Mouse (Mus musculus) liver, postnatal 0 days (tissue): ENCODE measurements at regions not wholly inside any gene's neighbourhood (a gene's known extent, or its start where the extent isn't known, plus 50 kb on each side); places are given as distances from the start of the nearest gene placed in this dataset.

Experiments used
- ATAC-seq: fragments of 200-750 bp; cut with Nextera tagmentation; 2 replicates; pipeline ENCODE4 v1.8.0; 2017; ENCODE audit warnings: mild to moderate bottlenecking, moderate library complexity
- DNase-seq: peaks from one replicate; pipeline ENCODE4 v3.0.0-alpha.2; 2016
- H3K27ac ChIP-seq: fragments of 300-500 bp; sonication (generic); 2 replicates; pipeline ENCODE4 v1.5.1; 2014; ENCODE audit warnings: antibody characterized with exemption, moderate library complexity, mild to moderate bottlenecking, low read depth
- H3K27me3 ChIP-seq: fragments of 300-500 bp; sonication (generic); 2 replicates; pipeline ENCODE4 v1.6.1; 2014; ENCODE audit warnings: low read length, control low read depth, mixed read lengths; ENCODE audit not compliant: insufficient read depth
- H3K36me3 ChIP-seq: fragments of 300-500 bp; sonication (generic); replicated peaks from 2 replicates; pipeline ENCODE4 v1.6.1; 2014; ENCODE audit warnings: mild to moderate bottlenecking, control low read depth, low read length, moderate library complexity, mixed read lengths; ENCODE audit not compliant: insufficient read depth
- H3K4me1 ChIP-seq: fragments of 300-500 bp; sonication (generic); 2 replicates; pipeline ENCODE4 v1.6.1; 2014; ENCODE audit warnings: antibody characterized with exemption, mild to moderate bottlenecking, control low read depth; ENCODE audit not compliant: insufficient read depth
- H3K4me2 ChIP-seq: fragments of 300-500 bp; sonication (generic); 2 replicates; pipeline ENCODE4 v1.6.1; 2014; ENCODE audit warnings: low read depth, mild to moderate bottlenecking, low read length, moderate library complexity, mixed read lengths
- H3K4me3 ChIP-seq: fragments of 300-500 bp; sonication (generic); 2 replicates; pipeline ENCODE4 v1.5.1; 2014; ENCODE audit warnings: low read depth, low read length
- H3K9ac ChIP-seq: fragments of 300-500 bp; sonication (generic); replicated peaks from 2 replicates; pipeline ENCODE4 v1.6.1; 2014; ENCODE audit warnings: mild to moderate bottlenecking, moderate library complexity
- H3K9me3 ChIP-seq: fragments of 300-500 bp; sonication (generic); 2 replicates; pipeline ENCODE4 v1.6.1; 2016; ENCODE audit warnings: mild to moderate bottlenecking, control low read depth, low read length, mixed read lengths
- CTCF ChIP-seq: sonication (generic); IDR thresholded peaks from 2 replicates; pipeline ENCODE4 v1.5.1; 2016; ENCODE audit warnings: antibody characterized with exemption, low read depth
- EP300 ChIP-seq: IDR thresholded peaks from 2 replicates; pipeline ENCODE4 v1.6.1; 2016; ENCODE audit warnings: antibody characterized with exemption, low read depth, mild to moderate bottlenecking
- WGBS: fragments of 180-500 bp; shearing (Covaris S2); extraction: QIAGEN DNeasy Blood & Tissue Kit; methylation state at CpG from one replicate; pipeline ENCODE4 v1.1.7; 2014; ENCODE audit not compliant: insufficient replicate concordance; 5-methylcytosine and 5-hydroxymethylcytosine counted together

DNA sequence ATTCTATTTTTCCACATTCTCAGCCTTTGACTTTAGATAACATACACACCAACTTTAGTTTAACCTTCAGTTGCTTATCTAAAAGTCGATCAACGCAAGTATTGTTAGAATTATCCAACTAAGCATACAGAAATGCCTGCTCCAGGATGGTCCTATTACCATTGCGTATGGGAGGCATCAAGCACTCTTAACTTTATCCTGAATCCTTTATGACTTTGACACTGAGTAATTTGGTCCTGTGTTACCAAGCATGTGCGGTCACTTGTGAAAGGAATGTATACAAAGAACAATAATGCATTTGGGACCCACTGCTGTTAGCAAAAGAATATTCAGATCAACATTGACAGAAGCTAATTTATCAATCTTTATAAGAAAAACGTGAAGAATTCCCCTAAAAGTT, 194.9 kb downstream of the Gm11146 start:
- 80% methylated on average over 5 of the region's 5 CpGs for WGBS
- no peak for ATAC-seq

DNA sequence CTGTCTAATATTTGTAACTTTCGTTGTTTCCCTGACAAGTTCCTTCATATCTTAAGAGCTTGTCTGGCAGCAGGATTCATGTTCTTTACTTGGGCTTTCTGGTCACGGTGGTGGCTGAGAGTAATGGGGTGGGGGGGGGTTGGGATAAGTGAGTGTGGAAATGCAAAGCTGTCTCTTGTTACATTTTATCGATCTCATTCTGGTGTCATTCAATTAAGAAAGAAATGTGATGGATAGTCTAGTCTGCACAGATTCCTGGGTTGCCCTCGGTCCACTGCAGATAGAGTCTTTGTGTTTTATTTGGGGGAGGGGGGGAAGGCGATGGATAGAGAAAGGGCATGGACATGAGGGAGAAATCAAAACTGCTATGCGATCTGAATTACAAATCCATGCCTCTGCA, 196.0 kb downstream of the Gm11146 start:
- H3K36me3 ChIP-seq: no peaks in the 10 kb centered on the region
- peak; percentile 13; the same call in 1 of the 2 replicates for ATAC-seq
- H3K9ac ChIP-seq: no peak overlapping the region
- no peaks in the 10 kb centered on the region for H3K9me3 ChIP-seq
- H3K4me3 ChIP-seq: no peak overlapping the region; the same call in 1 of the 2 replicates
- H3K27ac ChIP-seq: peak overlapping the region; percentile 35; the same call in 1 of the 2 replicates
- no peaks in the 10 kb centered on the region for H3K27me3 ChIP-seq
- whole genome bisulfite sequencing: 60% methylated on average over 6 of the region's 6 CpGs
- no peak for TF ChIP-seq EP300
- no peak for DNase-seq
- peak overlapping the region; percentile 51 for H3K4me2 ChIP-seq
- no peaks in the 10 kb centered on the region for H3K4me1 ChIP-seq

More for the DNA sequence above, 194.9 kb downstream of the Gm11146 start:
- Histone ChIP-seq H3K9ac (no peak overlapping the region), H3K4me1 (no peaks in the 10 kb centered on the region), H3K4me3 (no peak overlapping the region), H3K27me3 (no peaks in the 10 kb centered on the region), H3K9me3 (no peaks in the 10 kb centered on the region), H3K4me2 (no peak overlapping the region), H3K27ac (no peak overlapping the region), H3K36me3 (no peaks in the 10 kb centered on the region)
- no peak for DNase-seq
- TF ChIP-seq CTCF (no peak), EP300 (no peak)

DNA sequence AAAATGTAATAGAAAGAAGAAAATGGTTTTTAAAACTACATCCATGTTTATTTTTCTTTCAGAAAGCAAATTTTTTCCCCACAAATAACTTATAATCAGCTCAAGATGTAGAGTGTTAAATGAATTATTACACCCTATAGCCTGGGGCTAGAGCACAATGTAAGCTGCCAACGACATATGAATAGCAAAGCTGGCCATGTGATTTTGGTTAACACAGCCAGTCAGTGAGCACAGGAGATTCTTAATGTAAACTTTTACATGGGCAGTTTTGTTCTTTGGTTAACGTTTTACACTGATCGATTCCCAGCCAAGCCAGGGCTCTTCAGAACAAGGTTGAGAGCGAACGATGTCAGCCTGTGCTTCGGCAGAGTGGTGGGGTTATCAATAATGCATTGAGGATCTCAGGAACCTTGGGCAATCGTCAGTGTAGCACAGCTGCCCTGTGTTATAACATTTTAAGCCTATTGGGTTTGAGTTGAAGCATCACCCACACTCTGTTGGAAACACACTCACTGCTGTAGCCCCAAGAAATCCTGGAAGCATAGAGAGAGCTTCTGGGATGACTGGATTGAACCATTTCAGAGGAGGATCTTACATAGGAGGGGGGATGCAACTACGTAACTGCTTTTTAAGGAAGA, 196.6 kb downstream of the Gm11146 start:
- WGBS: 54% methylated on average over 8 of the region's 8 CpGs
- Histone ChIP-seq H3K9ac (no peak overlapping the region), H3K27me3 (no peaks in the 10 kb centered on the region), H3K4me1 (peaks cover 2% of the 10 kb centered on the region; the same call in 1 of the 2 replicates), H3K36me3 (no peaks in the 10 kb centered on the region), H3K27ac (peak overlapping the region; percentile 35; the same call in 1 of the 2 replicates), H3K4me3 (peak overlapping the region; percentile 24; the same call in 1 of the 2 replicates), H3K4me2 (peak overlapping the region; percentile 51), H3K9me3 (no peaks in the 10 kb centered on the region)
- TF ChIP-seq CTCF (no peak), EP300 (no peak)
- peak; percentile 68 for ATAC-seq
- DNase-seq: no peak

DNA sequence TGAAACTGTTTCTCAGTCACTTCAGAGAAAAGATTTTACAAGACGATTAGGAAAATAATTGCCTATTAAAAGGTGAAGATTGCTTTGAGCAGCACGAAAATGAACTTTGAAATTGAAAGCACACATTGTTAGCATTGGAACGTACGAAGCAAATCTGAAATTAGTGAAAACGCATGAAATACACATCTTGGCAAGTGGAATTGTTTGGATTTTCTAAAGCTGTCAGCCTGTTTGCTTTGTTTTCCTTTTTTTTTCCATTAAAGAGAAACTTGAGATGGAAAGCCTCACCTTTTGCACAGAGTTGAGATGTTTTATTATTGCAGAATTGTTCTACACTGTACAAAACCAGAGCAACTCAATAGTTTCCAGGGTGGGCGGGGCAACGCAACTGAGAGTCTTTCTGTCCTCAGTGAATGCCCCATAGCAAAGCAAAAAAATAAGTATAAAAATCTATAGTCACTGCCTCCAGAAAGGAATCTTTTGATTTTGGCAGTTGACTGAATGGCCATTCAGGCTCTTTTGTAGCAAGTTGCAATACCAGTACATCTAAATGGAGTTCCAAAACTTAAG, 199.1 kb downstream of the Gm11146 start:
- ATAC-seq (no peak), DNase-seq (no peak)
- no peak overlapping the region for H3K27ac ChIP-seq
- no peaks in the 10 kb centered on the region for H3K9me3 ChIP-seq
- no peak for TF ChIP-seq EP300
- no peak for TF ChIP-seq CTCF
- no peaks in the 10 kb centered on the region for H3K36me3 ChIP-seq
- WGBS: 72% methylated on average over 7 of the region's 7 CpGs
- H3K4me3 ChIP-seq: no peak overlapping the region
- no peaks in the 10 kb centered on the region for H3K27me3 ChIP-seq
- no peak overlapping the region for H3K4me2 ChIP-seq
- H3K4me1 ChIP-seq: peaks cover 2% of the 10 kb centered on the region; the same call in 1 of the 2 replicates
- no peak overlapping the region for H3K9ac ChIP-seq

DNA sequence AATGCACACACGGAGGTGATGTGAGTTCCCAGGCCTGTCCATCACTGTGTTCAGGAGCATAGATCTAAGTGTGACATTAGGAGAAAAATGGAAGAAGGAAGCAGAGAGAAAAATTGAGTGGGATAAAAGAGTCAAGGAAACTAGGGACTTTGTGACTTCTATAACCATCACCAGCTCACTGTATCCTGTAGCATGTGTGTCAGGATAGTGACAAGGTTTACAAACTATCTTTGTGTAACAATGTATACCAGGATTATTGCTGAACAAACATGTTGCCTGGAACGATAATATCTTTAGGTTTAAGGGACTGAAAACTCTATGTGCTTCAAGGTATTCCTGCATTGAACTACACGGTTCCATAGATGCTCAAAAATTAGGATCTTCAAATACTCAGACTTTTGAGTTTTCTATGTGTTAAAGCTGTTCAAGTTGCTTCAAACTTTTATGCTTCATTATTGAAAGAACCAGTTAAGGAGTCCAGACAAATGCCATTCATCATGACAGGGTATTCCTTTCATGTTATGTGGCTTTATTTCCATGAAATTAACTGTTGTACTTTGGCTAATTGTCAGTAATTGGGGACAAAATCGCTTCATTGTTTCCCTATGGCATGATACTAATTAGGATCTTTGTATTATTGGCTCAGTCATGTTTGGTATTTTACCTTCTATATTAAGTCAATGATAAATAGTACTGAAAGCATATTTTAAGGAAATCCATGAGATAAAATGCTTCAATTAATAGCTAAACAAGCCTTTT, 200.5 kb downstream of the Gm11146 start:
- no peak overlapping the region for H3K9ac ChIP-seq
- no peaks in the 10 kb centered on the region for H3K36me3 ChIP-seq
- ATAC-seq (no peak), DNase-seq (no peak)
- H3K4me2 ChIP-seq: no peak overlapping the region
- no peak for TF ChIP-seq EP300
- no peak for TF ChIP-seq CTCF
- no peaks in the 10 kb centered on the region for H3K9me3 ChIP-seq
- 71% methylated on average over 4 of the region's 4 CpGs for WGBS
- no peaks in the 10 kb centered on the region for H3K27me3 ChIP-seq
- no peak overlapping the region for H3K27ac ChIP-seq
- peaks cover 2% of the 10 kb centered on the region; the same call in 1 of the 2 replicates for H3K4me1 ChIP-seq
- H3K4me3 ChIP-seq: no peak overlapping the region

DNA sequence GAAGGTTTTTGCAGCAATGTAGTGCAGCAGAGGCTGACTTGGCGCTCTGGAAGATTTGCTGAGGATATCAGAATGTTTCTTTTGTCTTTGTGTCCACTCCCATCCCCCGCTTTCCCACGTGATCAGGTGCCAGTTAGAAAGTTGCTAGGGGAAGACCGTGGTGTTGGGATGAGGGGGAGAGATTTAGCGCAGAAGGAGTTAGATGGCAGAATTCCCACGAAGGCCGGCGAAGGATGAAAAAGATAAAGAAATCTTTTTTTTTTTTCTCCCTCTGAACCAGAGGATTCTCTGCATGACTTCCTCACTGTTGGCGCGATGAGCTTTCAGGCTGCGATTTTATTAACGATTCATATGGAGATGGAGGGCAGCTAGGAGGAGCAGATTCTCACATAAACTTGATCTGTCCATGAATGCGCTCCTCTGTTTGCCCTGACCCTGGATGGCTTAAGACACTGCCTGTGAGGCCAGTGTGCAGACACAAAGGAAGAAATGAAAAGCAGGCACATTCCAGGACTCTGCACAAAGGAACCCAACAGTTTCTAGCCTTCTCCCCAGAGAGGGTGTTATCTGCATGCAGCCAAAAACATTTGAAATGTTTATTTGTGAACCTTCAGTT, 201.5 kb downstream of the Gm11146 start:
- Histone ChIP-seq H3K27me3 (no peaks in the 10 kb centered on the region), H3K4me3 (peak overlapping the region; percentile 19; the same call in 1 of the 2 replicates), H3K4me1 (peaks cover 2% of the 10 kb centered on the region; the same call in 1 of the 2 replicates), H3K27ac (no peak overlapping the region), H3K9me3 (no peaks in the 10 kb centered on the region), H3K9ac (0 out of 2 replicates have a peak overlapping the region, but pooled peaks have one; percentile 11), H3K36me3 (no peaks in the 10 kb centered on the region), H3K4me2 (peak overlapping the region; percentile 62)
- 21% methylated on average over 13 of the region's 13 CpGs for WGBS
- DNase-seq (peak; percentile 35), ATAC-seq (no peak)
- no peak for TF ChIP-seq CTCF
- TF ChIP-seq EP300: no peak
